Mouse (Mus musculus) heart, postnatal 4 days (tissue): ENCODE results near the gene Fgfr1op2. TPM values are rescaled to one million over a fixed set of nuclear protein-coding genes. Genes with fewer than 3 reads are reported as not detected.
"Not testable (repeated sequence)": the region's sequence is repeated elsewhere in the genome, so short reads cannot be mapped to it uniquely, and the experiment has no call there.

Experiments used
- DNase-seq: peaks from one replicate; pipeline ENCODE4 v3.0.0; 2021
- total RNA-seq, 2 experiments: library from RNA; stranded (reverse); gene quantifications; 2 replicates each; pipeline ENCODE4 v1.2.3; 2021

Gene Fgfr1op2
- 10 to 100 TPM; 63.8 to 66.8 TPM for total RNA-seq

GRCm38 (mm10) chr6:146576903-146577302, at the start of gene Fgfr1op2:
Fgfr1op2 (plus strand) TSS chr6:146577203.
- no peak for DNase-seq

- DNase-seq, result no peak
Observed at GRCm38 (mm10) chr6:146527537-146527936, 49.5 kb upstream of the Fgfr1op2 start.

- no peak for DNase-seq
Observed at GRCm38 (mm10) chr6:146530363-146530762, 46.6 kb upstream of the Fgfr1op2 start.

- peak; percentile 25 for DNase-seq
Observed at GRCm38 (mm10) chr6:146530769-146531168, 46.2 kb upstream of the Fgfr1op2 start.

- no peak for DNase-seq
Observed at GRCm38 (mm10) chr6:146533146-146533545, 43.9 kb upstream of the Fgfr1op2 start.

- DNase-seq, result no peak
Observed at GRCm38 (mm10) chr6:146535501-146535900, 41.5 kb upstream of the Fgfr1op2 start.

GRCm38 (mm10) chr6:146537111-146537510, 39.9 kb upstream of the Fgfr1op2 start:
- no peak for DNase-seq

GRCm38 (mm10) chr6:146538071-146538470, 38.9 kb upstream of the Fgfr1op2 start:
- DNase-seq, result no peak

- DNase-seq, result peak; percentile 21
Observed at GRCm38 (mm10) chr6:146538661-146539060, 38.3 kb upstream of the Fgfr1op2 start.

GRCm38 (mm10) chr6:146540386-146540785, 36.6 kb upstream of the Fgfr1op2 start:
- DNase-seq, result no peak

GRCm38 (mm10) chr6:146544622-146545021, 32.4 kb upstream of the Fgfr1op2 start:
- no peak for DNase-seq

GRCm38 (mm10) chr6:146545289-146545865, 31.6 kb upstream of the Fgfr1op2 start:
- peak; percentile 46 for DNase-seq

- DNase-seq, result no peak
Observed at GRCm38 (mm10) chr6:146550421-146550820, 26.6 kb upstream of the Fgfr1op2 start.

- DNase-seq, result no peak
Observed at GRCm38 (mm10) chr6:146551326-146551725, 25.7 kb upstream of the Fgfr1op2 start.

GRCm38 (mm10) chr6:146562461-146562860, 14.5 kb upstream of the Fgfr1op2 start:
- DNase-seq, result not testable (repeated sequence)

GRCm38 (mm10) chr6:146572073-146572472, 4.9 kb upstream of the Fgfr1op2 start:
- no peak for DNase-seq

- peak; percentile 98 for DNase-seq
Observed at GRCm38 (mm10) chr6:146577310-146578109, 507 bp downstream of the Fgfr1op2 start, which contains the start of gene Ints13. Ints13 (minus strand) TSS chr6:146577835.

GRCm38 (mm10) chr6:146578111-146578531, 1.1 kb downstream of the Fgfr1op2 start:
- peak; percentile 71 for DNase-seq

- peak; percentile 23 for DNase-seq
Observed at GRCm38 (mm10) chr6:146578586-146578985, 1.6 kb downstream of the Fgfr1op2 start.

GRCm38 (mm10) chr6:146580381-146580926, 3.5 kb downstream of the Fgfr1op2 start:
- no peak for DNase-seq

- DNase-seq, result no peak
Observed at GRCm38 (mm10) chr6:146583366-146584046, 6.5 kb downstream of the Fgfr1op2 start.

GRCm38 (mm10) chr6:146585134-146585533, 8.1 kb downstream of the Fgfr1op2 start:
- DNase-seq, result no peak

- no peak for DNase-seq
Observed at GRCm38 (mm10) chr6:146602601-146603000, 25.6 kb downstream of the Fgfr1op2 start.
